Mouse (Mus musculus) heart, embryonic 12.5 days (tissue): ENCODE results near the gene Lpar2. TPM values are rescaled to one million over a fixed set of nuclear protein-coding genes. Genes with fewer than 3 reads are reported as not detected.

ENCODE experiments used
- polyA plus RNA-seq: library from polyadenylated mRNA; unstranded; fragments of >200 nt; fragmentation: Nextera tagmentation; extraction: Ambion mirVana; gene quantifications from 2 replicates; pipeline ENCODE4 v1.2.1, GENCODE M21; 2016

Gene Lpar2
- polyA plus RNA-seq, 1 experiment from 2014 or later, result 0.36 TPM

Other genes with a start within 250 kb of the Lpar2 start
- gene Zfp868, start 196.9 kb upstream of the Lpar2 start, polyA plus RNA-seq, result 14.6 and 15.7 TPM in 2 replicates
- 2.0 and 2.2 TPM in 2 replicates for gene Zfp964, start 167.9 kb upstream of the Lpar2 start, polyA plus RNA-seq
- 21.2 and 22.0 TPM in 2 replicates for gene Zfp869, start 111.7 kb upstream of the Lpar2 start, polyA plus RNA-seq
- gene Zfp963, start 72.5 kb upstream of the Lpar2 start, polyA plus RNA-seq, result 2.9 and 3.3 TPM in 2 replicates
- gene Gm20422, start 47.5 kb upstream of the Lpar2 start, polyA plus RNA-seq, result 0.33 TPM in 1 of 2 replicates, not detected in the other
- 34.4 and 36.7 TPM in 2 replicates for gene Atp13a1, start 31.3 kb upstream of the Lpar2 start, polyA plus RNA-seq
- gene Zfp866, start 31.3 kb upstream of the Lpar2 start, polyA plus RNA-seq, result 16.9 and 18.0 TPM in 2 replicates
- gene Gmip, start 13.8 kb upstream of the Lpar2 start, polyA plus RNA-seq, result 8.5 and 8.6 TPM in 2 replicates
- 4.7 TPM in 2 replicates for gene Pbx4, start 10.1 kb downstream of the Lpar2 start, polyA plus RNA-seq
- gene Cilp2, start 65.3 kb downstream of the Lpar2 start, polyA plus RNA-seq, result 0.78 and 0.82 TPM in 2 replicates
- gene Tssk6, start 79.8 kb downstream of the Lpar2 start, polyA plus RNA-seq, result 1.9 and 3.1 TPM in 2 replicates
- gene Ndufa13, start 80.1 kb downstream of the Lpar2 start, polyA plus RNA-seq, result 309 and 314 TPM in 2 replicates
- gene Yjefn3, start 80.3 kb downstream of the Lpar2 start, polyA plus RNA-seq, result 7.4 and 8.9 TPM in 2 replicates
- 55.6 and 59.2 TPM in 2 replicates for gene Gatad2a, start 174.0 kb downstream of the Lpar2 start, polyA plus RNA-seq
- 39.9 and 42.1 TPM in 2 replicates for gene Mau2, start 220.3 kb downstream of the Lpar2 start, polyA plus RNA-seq
- 32.7 and 34.0 TPM in 2 replicates for gene Sugp1, start 220.4 kb downstream of the Lpar2 start, polyA plus RNA-seq